Mouse (Mus musculus): ENCODE results near the gene Palb2. TPM values are rescaled to one million over a fixed set of nuclear protein-coding genes. Genes with fewer than 3 reads are reported as not detected.

Gene Palb2
- total and polyA plus RNA-seq, 3 experiments = 11.7 to 17.5 (median 14.0) TPM

- H3K4me1 ChIP-seq (ENCODE audit: control insufficient read depth in 1 of 2, insufficient read depth in 2 of 2) = peaks cover 0 to 20% of the 10 kb centered on the region in 2 experiments; a peak in 1 of 4 replicates
- H3K27me3 ChIP-seq (replicated peaks) = no peaks in the 10 kb centered on the region
- no peak for DNase-seq (ENCODE audit: extremely low read depth)
- dilution Hi-C loops (cut with MboI; ENCODE audit: extremely low pct_ligation_motif_present, extremely low pct_unique_long_range_greater_than_20kb, low sequenced_read_pairs) (no loop called here), in situ Hi-C loops (cut with MboI; ENCODE audit: low pct_ligation_motif_present, low pct_unique_long_range_greater_than_20kb, low sequenced_read_pairs) (no loop called here)
- no peak overlapping the region for H3K9ac ChIP-seq (ENCODE audit: insufficient read depth, low read depth)
- no peak overlapping the region for H3K27ac ChIP-seq (ENCODE audit: insufficient read depth, low read depth)
- H3K79me2 ChIP-seq (replicated peaks; ENCODE audit: control insufficient read depth, extremely low read depth, insufficient read depth, poor library complexity, severe bottlenecking) = no peaks in the 10 kb centered on the region
- peaks cover 58 to 92% of the 10 kb centered on the region in 2 experiments for H3K36me3 ChIP-seq (replicated peaks in 1 of 2; ENCODE audit: control insufficient read depth in 1 of 2, insufficient read depth in 1 of 2, low read length in 1 of 2)
- no peak overlapping the region for H3K4me2 ChIP-seq (ENCODE audit: insufficient read depth, low read depth, poor library complexity, severe bottlenecking)
- H3K4me3 ChIP-seq (replicated peaks in 1 of 3; ENCODE audit: low read depth in 2 of 3, low read length in 2 of 3, poor library complexity in 1 of 3) = no peak overlapping the region
- TF ChIP-seq MEF2A (IDR thresholded peaks at IDR 0.05; ENCODE audit: borderline replicate concordance, low read depth, low read length) = no peak
- TF ChIP-seq ETS1 (conservative IDR thresholded peaks at IDR 0.05; ENCODE audit: low read depth, low read length) = no peak
- TF ChIP-seq USF2 (conservative IDR thresholded peaks at IDR 0.05; ENCODE audit: low read depth, low read length) = no peak
- TF ChIP-seq JUN (IDR thresholded peaks at IDR 0.05; ENCODE audit: insufficient read depth, low read depth, low read length) = no peak
- no peak for TF ChIP-seq ZMIZ1 (IDR thresholded peaks at IDR 0.05; ENCODE audit: low read depth, low read length)
- no peak for TF ChIP-seq CTCF (conservative IDR thresholded peaks at IDR 0.05 in 1 of 2, IDR thresholded peaks at IDR 0.05 in 1 of 2; ENCODE audit: low read depth in 2 of 2, low read length in 2 of 2)
- no peak for TF ChIP-seq POLR2A (IDR thresholded peaks at IDR 0.05; ENCODE audit: low read depth, low read length)
- no peak for TF ChIP-seq MAX (IDR thresholded peaks at IDR 0.05; ENCODE audit: low read length)
- no peak for TF ChIP-seq CHD2 (IDR thresholded peaks at IDR 0.05; ENCODE audit: low read length)
- TF ChIP-seq GABPA (IDR thresholded peaks at IDR 0.05; ENCODE audit: insufficient replicate concordance, low read depth, low read length) = no peak
- TF ChIP-seq MAZ (IDR thresholded peaks at IDR 0.05; ENCODE audit: low read depth, low read length) = no peak
- no peaks in the 10 kb centered on the region for H3K9me3 ChIP-seq (replicated peaks; ENCODE audit: low read length)
Measured at GRCm38 (mm10) chr7:122079798-122080554, 52.8 kb downstream of the Palb2 start.

- Histone ChIP-seq H3K4me3 (replicated peaks in 1 of 3; ENCODE audit: low read depth in 2 of 3, low read length in 2 of 3, poor library complexity in 1 of 3) (no peak overlapping the region), H3K9ac (ENCODE audit: insufficient read depth, low read depth) (no peak overlapping the region), H3K27me3 (replicated peaks) (no peaks in the 10 kb centered on the region), H3K36me3 (replicated peaks in 1 of 2; ENCODE audit: control insufficient read depth in 1 of 2, insufficient read depth in 1 of 2, low read length in 1 of 2) (peaks cover 73 to 96% of the 10 kb centered on the region in 2 experiments), H3K9me3 (replicated peaks; ENCODE audit: low read length) (no peaks in the 10 kb centered on the region), H3K4me2 (ENCODE audit: insufficient read depth, low read depth, poor library complexity, severe bottlenecking) (no peak overlapping the region), H3K4me1 (ENCODE audit: control insufficient read depth in 1 of 2, insufficient read depth in 2 of 2) (peaks cover 3 to 42% of the 10 kb centered on the region in 2 experiments), H3K27ac (ENCODE audit: insufficient read depth, low read depth) (no peak overlapping the region), H3K79me2 (replicated peaks; ENCODE audit: control insufficient read depth, extremely low read depth, insufficient read depth, poor library complexity, severe bottlenecking) (peaks cover 8% of the 10 kb centered on the region; the same call in 1 of the 2 replicates)
- no peak for DNase-seq (ENCODE audit: extremely low read depth)
- in situ Hi-C loops (cut with MboI; ENCODE audit: low pct_ligation_motif_present, low pct_unique_long_range_greater_than_20kb, low sequenced_read_pairs) (no loop called here), dilution Hi-C loops (cut with MboI; ENCODE audit: extremely low pct_ligation_motif_present, extremely low pct_unique_long_range_greater_than_20kb, low sequenced_read_pairs) (no loop called here)
- TF ChIP-seq MYC (IDR thresholded peaks at IDR 0.05; ENCODE audit: low read depth, low read length) (no peak), CHD2 (IDR thresholded peaks at IDR 0.05; ENCODE audit: low read length) (no peak), CTCF (conservative IDR thresholded peaks at IDR 0.05 in 1 of 2, IDR thresholded peaks at IDR 0.05 in 1 of 2; ENCODE audit: low read depth in 2 of 2, low read length in 2 of 2) (no peak), JUN (IDR thresholded peaks at IDR 0.05; ENCODE audit: insufficient read depth, low read depth, low read length) (no peak), POLR2AphosphoS2 (IDR thresholded peaks at IDR 0.05; ENCODE audit: low read depth, low read length) (no peak), MAFK (IDR thresholded peaks at IDR 0.05; ENCODE audit: insufficient replicate concordance, low read length) (no peak), TCF12 (IDR thresholded peaks at IDR 0.05; ENCODE audit: low read depth, low read length) (no peak), MEF2A (IDR thresholded peaks at IDR 0.05; ENCODE audit: borderline replicate concordance, low read depth, low read length) (no peak), NELFE (IDR thresholded peaks at IDR 0.05; ENCODE audit: low read depth, low read length) (no peak), UBTF (IDR thresholded peaks at IDR 0.05; ENCODE audit: low read depth, low read length) (no peak), MAX (IDR thresholded peaks at IDR 0.05; ENCODE audit: low read length) (no peak)
Measured at GRCm38 (mm10) chr7:122074374-122074773, 58.4 kb downstream of the Palb2 start.

All from CH12.LX (cell line).